Mouse (Mus musculus): ENCODE data around the gene Pgr15l.

Pgr15l gene

DNA sequence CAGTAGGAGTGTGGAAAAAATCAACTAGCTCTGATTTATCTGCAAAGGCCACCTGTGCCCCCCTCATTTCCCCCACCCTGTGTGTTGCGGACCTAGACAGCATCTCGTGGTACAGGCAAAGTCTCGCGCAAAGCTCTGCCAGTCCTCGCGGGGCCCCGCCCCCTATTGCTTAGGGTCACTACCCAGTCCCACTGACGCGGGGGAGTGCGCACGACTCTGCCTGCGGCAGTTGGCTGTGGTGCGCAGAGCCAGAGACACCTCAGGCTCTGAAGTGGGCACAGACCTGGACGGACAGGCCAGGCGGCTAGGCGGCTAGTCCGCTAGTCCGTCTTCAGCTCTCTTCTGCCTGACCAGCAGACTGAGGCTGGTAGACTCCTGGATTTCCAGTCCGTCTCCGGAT, at the start of gene Pgr15l:
TSS of gene Pgr15l (plus strand) at position 228 of the 400 bp plus-strand sequence.
- DNase-seq (ENCODE audit: low read depth, low spot score) = no peak

DNA sequence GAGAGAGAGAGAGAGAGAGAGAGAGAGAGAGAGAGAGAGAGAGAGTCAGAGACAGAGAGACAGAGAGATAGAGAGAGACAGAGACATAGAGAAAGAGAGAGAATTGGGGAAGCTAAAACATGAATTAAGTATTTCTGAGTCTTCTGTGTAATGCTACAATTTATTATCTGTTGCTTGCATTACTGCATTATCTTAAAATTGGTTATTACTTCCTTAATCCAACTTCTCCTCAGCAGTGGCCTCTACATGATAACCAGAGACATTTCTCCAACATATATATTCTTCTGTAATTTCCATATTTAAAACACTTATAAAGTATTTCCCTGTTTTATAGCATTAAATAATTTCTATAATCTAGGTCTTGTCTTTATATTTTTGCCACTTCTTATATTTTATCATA, 44.9 kb upstream of the Pgr15l start:
- no peak for DNase-seq (ENCODE audit: low read depth, low spot score)

DNA sequence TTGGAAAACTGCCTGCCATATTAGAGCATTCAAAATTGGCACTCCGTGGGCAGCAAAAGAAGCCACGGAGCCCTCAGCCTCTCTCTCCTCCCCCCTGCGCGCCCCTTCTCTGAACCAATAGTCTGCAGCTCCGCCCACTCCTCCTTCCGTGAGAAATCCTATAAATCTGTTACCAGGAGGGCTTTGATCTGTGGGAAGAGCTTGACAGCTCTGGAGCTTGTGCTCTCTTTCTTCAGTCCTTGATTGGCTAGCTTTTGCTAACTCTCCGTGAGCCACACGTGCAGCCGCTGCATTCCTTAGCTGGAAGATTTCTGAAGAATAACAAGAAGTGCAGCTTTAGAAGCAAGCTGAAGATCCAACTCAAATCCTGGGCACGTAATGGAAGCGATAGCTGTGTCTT, 2.6 kb upstream of the Pgr15l start:
- no peak for DNase-seq (ENCODE audit: low read depth, low spot score)

Data from CD4-positive helper T cell, adult 2 months (primary cell).